Mouse (Mus musculus) R1 (cell line): Measurements from ENCODE around the gene Acsl3.

Experiments
- DNase-seq: peaks from one replicate; pipeline ENCODE4 v3.0.0-alpha.2; 2018; ENCODE audit warnings: low read depth, low spot score

Acsl3 gene

GRCm38 (mm10) chr1:78657671-78658440 lies at the start of gene Acsl3, which contains the start of gene Utp14b:
Acsl3 (plus strand) TSS chr1:78657825.
Utp14b (plus strand) TSS chr1:78658038.
- DNase-seq = peak; percentile 94

- DNase-seq = no peak
Observed at GRCm38 (mm10) chr1:78609134-78609907, 48.3 kb upstream of the Acsl3 start.

GRCm38 (mm10) chr1:78611039-78611438 lies 46.6 kb upstream of the Acsl3 start:
- no peak for DNase-seq

- DNase-seq = no peak
Observed at GRCm38 (mm10) chr1:78612959-78613358, 44.7 kb upstream of the Acsl3 start.

- DNase-seq = no peak
Observed at GRCm38 (mm10) chr1:78624352-78624751, 33.3 kb upstream of the Acsl3 start.

- no peak for DNase-seq
Observed at GRCm38 (mm10) chr1:78634486-78634885, 23.1 kb upstream of the Acsl3 start.

GRCm38 (mm10) chr1:78640871-78641270 lies 16.8 kb upstream of the Acsl3 start:
- DNase-seq = no peak

GRCm38 (mm10) chr1:78641791-78642190 lies 15.8 kb upstream of the Acsl3 start:
- DNase-seq = no peak

- no peak for DNase-seq
Observed at GRCm38 (mm10) chr1:78642197-78642596, 15.4 kb upstream of the Acsl3 start.

- DNase-seq = no peak
Observed at GRCm38 (mm10) chr1:78647317-78647885, 10.2 kb upstream of the Acsl3 start.

- peak; percentile 16 for DNase-seq
Observed at GRCm38 (mm10) chr1:78649269-78650061, 8.2 kb upstream of the Acsl3 start.

- DNase-seq = no peak
Observed at GRCm38 (mm10) chr1:78656472-78656871, 1.2 kb upstream of the Acsl3 start.

- DNase-seq = no peak
Observed at GRCm38 (mm10) chr1:78657021-78657629, 500 bp upstream of the Acsl3 start.

- DNase-seq = peak; percentile 38
Observed at GRCm38 (mm10) chr1:78658441-78659269, 1.0 kb downstream of the Acsl3 start.

GRCm38 (mm10) chr1:78659270-78659823 lies 1.7 kb downstream of the Acsl3 start:
- no peak for DNase-seq

- DNase-seq = no peak
Observed at GRCm38 (mm10) chr1:78664326-78664725, 6.7 kb downstream of the Acsl3 start.

- DNase-seq = no peak
Observed at GRCm38 (mm10) chr1:78665954-78666499, 8.4 kb downstream of the Acsl3 start.

- no peak for DNase-seq
Observed at GRCm38 (mm10) chr1:78666585-78666984, 9.0 kb downstream of the Acsl3 start.

- no peak for DNase-seq
Observed at GRCm38 (mm10) chr1:78682291-78682690, 24.7 kb downstream of the Acsl3 start.

- DNase-seq = no peak
Observed at GRCm38 (mm10) chr1:78684128-78684527, 26.5 kb downstream of the Acsl3 start.
